Mouse (Mus musculus): ENCODE measurements at regions not wholly inside any gene's neighbourhood (a gene's known extent, or its start where the extent isn't known, plus 50 kb on each side); places are given as distances from the start of the nearest gene placed in this dataset.

DNA sequence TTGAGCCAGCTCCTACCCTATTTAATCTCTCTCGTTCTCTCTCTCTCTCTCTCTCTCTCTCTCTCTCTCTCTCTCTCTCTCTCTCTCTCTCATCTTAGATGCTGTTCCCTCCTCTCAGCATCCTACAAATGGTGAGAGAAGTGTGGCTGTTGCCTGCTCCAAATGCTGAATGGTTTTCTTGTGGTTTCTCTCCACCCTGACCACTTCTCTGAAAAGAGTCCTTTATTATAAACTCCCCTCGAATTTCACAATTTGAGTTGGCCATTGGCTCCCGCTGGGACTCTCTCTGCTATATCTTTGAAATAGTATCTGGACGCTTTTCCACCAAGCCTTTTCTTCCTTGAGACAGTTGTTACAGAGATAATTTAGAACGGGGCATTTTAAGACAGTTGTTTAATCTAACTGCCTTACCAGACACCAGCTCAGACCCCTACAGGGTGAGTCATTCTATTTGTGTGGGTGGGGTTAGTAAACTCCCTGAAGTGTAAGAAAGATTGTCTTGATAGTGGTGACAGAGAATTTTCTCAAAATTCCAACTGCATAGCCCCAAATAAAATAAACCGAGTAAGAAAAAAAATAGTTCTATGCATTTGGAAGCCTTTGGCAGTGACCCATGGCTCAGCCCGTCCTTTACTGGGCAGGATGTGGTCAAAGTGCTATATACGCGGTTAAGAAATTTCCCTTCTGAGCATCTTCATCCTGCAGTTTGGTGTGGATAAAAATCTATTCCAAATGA, 58.7 kb upstream of the Ado start:
- DNase-seq (ENCODE audit: low spot score in 2 of 2) = no peak

DNA sequence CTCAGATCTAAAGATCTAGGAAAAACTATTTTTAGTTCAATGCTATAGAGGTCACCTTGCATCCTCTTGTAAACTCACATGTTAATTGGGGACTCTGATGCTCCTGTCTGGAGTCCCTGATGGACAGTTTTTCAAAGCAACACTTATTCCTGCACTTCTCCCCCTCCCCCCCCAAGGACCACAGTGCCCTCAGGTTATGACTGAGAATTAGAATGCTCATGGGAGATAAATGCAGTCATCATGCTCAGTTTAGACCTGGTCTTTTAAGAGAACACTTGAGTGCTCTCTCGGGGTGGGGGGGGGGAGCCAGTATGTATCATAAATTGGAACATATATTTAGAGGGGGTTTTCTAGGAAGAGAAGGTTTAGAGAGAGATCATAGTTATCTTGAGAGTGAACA, 58.0 kb upstream of the Ado start:
- no peak for DNase-seq (ENCODE audit: low spot score in 2 of 2)

DNA sequence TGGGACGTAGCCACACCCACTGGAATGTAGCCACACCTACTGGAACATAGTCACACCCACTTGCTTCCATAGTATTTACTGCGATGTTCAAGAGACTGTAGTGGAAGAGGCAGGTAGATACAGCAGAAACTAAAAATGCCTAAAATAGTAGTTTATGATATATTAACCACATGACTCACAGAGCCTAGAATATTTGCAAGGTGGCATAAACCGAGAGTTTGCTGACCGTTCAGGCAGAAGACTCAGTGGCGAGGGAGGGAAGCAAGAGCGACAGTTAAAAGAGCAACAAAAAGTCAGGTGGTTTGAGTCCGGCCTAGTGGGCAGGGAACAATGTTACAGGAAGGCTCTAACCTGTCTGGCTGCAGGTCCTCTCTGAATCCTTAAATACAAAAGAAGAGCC, 50.6 kb upstream of the Ado start:
- no peak for DNase-seq (ENCODE audit: low spot score in 2 of 2)

DNA sequence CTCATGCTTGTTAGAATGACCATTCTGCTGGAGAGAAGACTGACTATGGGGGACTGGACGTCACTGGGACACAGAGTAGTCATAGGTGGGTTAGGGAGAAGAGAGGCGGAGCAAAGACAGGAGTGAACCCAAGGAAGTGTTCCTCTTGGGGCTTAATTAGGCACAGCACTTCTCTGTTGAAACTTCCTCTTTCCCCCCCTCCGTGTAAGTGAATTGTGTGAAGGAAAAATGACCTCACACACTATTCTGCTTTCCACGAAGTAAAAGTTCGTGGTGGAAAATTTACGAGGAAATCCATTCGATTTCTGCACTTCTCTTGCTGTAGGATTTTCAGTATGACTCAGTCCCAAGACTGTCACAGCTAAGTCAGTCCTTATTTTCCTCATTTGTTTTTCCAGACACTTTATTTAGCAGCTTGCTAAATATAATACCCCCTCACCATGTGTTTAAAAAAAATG, 49.9 kb upstream of the Ado start:
- DNase-seq (ENCODE audit: low spot score in 2 of 2) = no peak
